Mouse (Mus musculus) liver, adult 2 months (tissue): ENCODE results near the gene Npb.

Source experiments
- CTCF ChIP-seq: fragments of 200-500 bp; IDR thresholded peaks from 2 replicates; pipeline ENCODE4 v1.5.1; 2011; ENCODE audit warnings: low read depth, low read length, control low read depth
- POLR2A ChIP-seq: fragments of 200-500 bp; IDR thresholded peaks from 2 replicates; pipeline ENCODE4 v1.6.1; 2011; ENCODE audit warnings: low read length, control low read depth; ENCODE audit not compliant: insufficient read depth; ENCODE audit errors: extremely low read depth

- TF ChIP-seq POLR2A (no peak), CTCF (no peak)
Measured at GRCm38 (mm10) chr11:120643601-120643987, 35.3 kb downstream of the Npb start, which contains the start of gene Pycr1.
